Mouse (Mus musculus) lung, postnatal 0 days (tissue): ENCODE results near the gene Terf2. TPM values are rescaled to one million over a fixed set of nuclear protein-coding genes. Genes with fewer than 3 reads are reported as not detected.

Experiments
- ATAC-seq: fragments of 200-750 bp; cut with Nextera tagmentation; 2 replicates; pipeline ENCODE4 v1.8.0; 2017; ENCODE audit warnings: moderate library complexity
- DNase-seq: peaks from one replicate; pipeline ENCODE4 v3.0.0-alpha.2; 2016; ENCODE audit warnings: low spot score
- H3K27ac ChIP-seq: fragments of 300-500 bp; sonication (generic); 2 replicates; pipeline ENCODE4 v1.5.1; 2014; ENCODE audit warnings: antibody characterized with exemption, mild to moderate bottlenecking, low read length, mixed read lengths
- H3K27me3 ChIP-seq: fragments of 300-500 bp; sonication (generic); replicated peaks from 2 replicates; pipeline ENCODE4 v1.6.1; 2014; ENCODE audit warnings: low read length, mixed read lengths; ENCODE audit not compliant: insufficient read depth
- H3K36me3 ChIP-seq: fragments of 300-500 bp; sonication (generic); 2 replicates; pipeline ENCODE4 v1.6.1; 2014; ENCODE audit warnings: low read length, mixed read lengths; ENCODE audit not compliant: insufficient read depth
- H3K4me1 ChIP-seq: fragments of 300-500 bp; sonication (generic); 2 replicates; pipeline ENCODE4 v1.6.1; 2014; ENCODE audit warnings: antibody characterized with exemption, low read depth, low read length, mixed read lengths; ENCODE audit not compliant: insufficient read depth
- H3K4me2 ChIP-seq: fragments of 300-500 bp; sonication (generic); replicated peaks from 2 replicates; pipeline ENCODE4 v1.6.1; 2014; ENCODE audit warnings: low read depth, mild to moderate bottlenecking, low read length, moderate library complexity, mixed read lengths
- H3K4me3 ChIP-seq: fragments of 300-500 bp; sonication (generic); 2 replicates; pipeline ENCODE4 v1.5.1; 2014; ENCODE audit warnings: low read depth, low read length
- H3K9ac ChIP-seq: fragments of 300-500 bp; sonication (generic); replicated peaks from 2 replicates; pipeline ENCODE4 v1.6.1; 2014; ENCODE audit warnings: low read depth, mild to moderate bottlenecking
- H3K9me3 ChIP-seq: fragments of 300-500 bp; sonication (generic); 2 replicates; pipeline ENCODE4 v1.6.1; 2016; ENCODE audit warnings: low read length, mixed read lengths
- CTCF ChIP-seq: IDR thresholded peaks from 2 replicates; pipeline ENCODE4 v1.5.1; 2016; ENCODE audit warnings: antibody characterized with exemption, mild to moderate bottlenecking
- EP300 ChIP-seq: IDR thresholded peaks from 2 replicates; pipeline ENCODE4 v1.6.1; 2016; ENCODE audit warnings: antibody characterized with exemption, mild to moderate bottlenecking, control low read depth
- WGBS: fragments of 180-500 bp; shearing (Covaris S2); extraction: QIAGEN DNeasy Blood & Tissue Kit; methylation state at CpG from one replicate; pipeline ENCODE4 v1.1.7; 2014; 5-methylcytosine and 5-hydroxymethylcytosine counted together
- polyA plus RNA-seq: library from polyadenylated mRNA; unstranded; fragments of >200 nt; fragmentation: Nextera tagmentation; extraction: Ambion mirVana; gene quantifications from 2 replicates; pipeline ENCODE4 v1.2.1, GENCODE M21; 2015

The Terf2 gene
- polyA plus RNA-seq, 1 experiment from 2014 or later: 13.2 TPM

DNA sequence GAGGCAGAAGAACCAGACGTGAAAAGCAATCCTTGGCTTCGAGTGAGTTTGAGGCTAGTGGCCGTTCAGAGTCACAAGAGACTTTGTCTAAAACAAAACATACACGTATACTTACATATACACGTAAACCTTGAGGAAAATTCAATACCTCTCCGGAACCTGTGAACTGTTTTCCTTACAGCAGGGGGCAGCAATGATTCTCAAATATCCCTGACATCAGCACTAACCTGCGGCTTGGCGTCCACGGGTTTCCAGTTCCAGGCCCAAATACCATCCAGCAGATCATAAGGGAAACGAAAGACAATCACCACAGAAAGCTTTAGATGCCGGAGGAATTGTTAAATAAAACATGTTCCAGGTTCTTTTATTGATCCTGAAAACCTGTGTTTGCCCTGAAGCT lies 19.7 kb upstream of the Terf2 start:
- no peak for TF ChIP-seq EP300
- peak; percentile 83 for TF ChIP-seq CTCF
- peaks cover 3% of the 10 kb centered on the region; the same call in 1 of the 2 replicates for H3K4me1 ChIP-seq
- no peak overlapping the region for H3K4me3 ChIP-seq
- 6% methylated on average over 11 of the region's 11 CpGs for WGBS
- no peaks in the 10 kb centered on the region for H3K9me3 ChIP-seq
- ATAC-seq (peak; percentile 58), DNase-seq (peak; percentile 91)
- H3K36me3 ChIP-seq: no peaks in the 10 kb centered on the region
- no peaks in the 10 kb centered on the region for H3K27me3 ChIP-seq
- H3K9ac ChIP-seq: no peak overlapping the region
- H3K4me2 ChIP-seq: no peak overlapping the region
- 0 out of 2 replicates have a peak overlapping the region, but pooled peaks have one; percentile 47 for H3K27ac ChIP-seq

DNA sequence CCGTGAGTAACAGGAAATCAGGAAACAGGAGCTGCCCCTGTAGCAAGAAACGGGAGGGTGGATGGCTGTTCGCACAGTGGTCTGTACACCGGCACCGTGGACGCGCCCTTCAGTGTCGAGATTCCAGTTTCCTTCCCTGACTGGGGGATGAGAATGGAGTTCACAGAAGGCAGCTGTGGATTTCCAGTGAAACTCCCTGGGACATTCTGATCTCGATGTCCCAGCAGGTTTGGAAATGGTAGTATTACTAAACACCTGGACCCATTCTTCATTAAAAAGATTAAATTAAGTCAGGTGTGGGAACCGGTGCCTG lies 18.6 kb upstream of the Terf2 start:
- ATAC-seq: peak; percentile 6; the same call in 1 of the 2 replicates
- Histone ChIP-seq H3K9me3 (no peaks in the 10 kb centered on the region), H3K4me3 (no peak overlapping the region)

DNA sequence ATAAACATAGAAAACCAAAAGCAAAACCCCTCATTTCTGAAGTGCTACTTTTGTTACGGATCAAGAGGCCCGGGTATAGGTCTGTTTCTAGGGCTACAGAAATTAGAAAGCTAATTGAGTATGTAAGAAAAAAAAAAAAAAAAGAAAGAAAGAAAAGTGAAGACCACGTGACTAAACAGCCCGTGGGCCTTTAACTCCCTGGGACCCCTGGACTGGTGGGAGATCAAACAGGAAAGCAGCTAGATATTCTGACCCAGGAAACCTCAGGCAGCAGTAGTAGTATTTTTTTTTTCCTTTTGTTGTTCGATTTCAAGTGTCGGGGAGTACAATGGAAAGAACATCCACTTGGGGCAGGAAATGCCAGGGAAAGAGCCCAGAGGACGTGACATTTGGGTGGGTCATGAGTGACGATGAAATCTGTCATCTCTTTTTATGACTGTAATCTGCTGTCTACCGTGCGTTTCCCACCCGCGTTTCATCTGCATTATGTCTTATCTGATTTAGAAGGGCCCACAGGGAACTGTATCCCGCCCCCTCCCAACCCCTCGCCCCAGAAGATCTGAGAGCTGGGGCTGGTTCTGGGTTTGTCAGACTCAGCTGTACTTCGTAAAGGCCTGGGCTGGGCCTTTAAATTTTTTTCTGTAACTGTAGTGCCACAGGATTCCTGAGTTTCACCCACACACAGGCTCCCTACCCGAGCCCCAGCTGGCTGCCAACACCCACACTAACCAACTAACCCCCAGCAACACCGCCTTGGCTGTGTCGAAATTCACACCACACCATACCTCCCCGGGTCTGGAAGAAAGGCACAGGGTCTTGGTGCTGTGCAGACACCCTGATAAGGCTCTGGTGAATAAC lies 18.0 kb upstream of the Terf2 start:
- no peaks in the 10 kb centered on the region for H3K9me3 ChIP-seq
- peaks cover 3% of the 10 kb centered on the region; the same call in 1 of the 2 replicates for H3K4me1 ChIP-seq
- H3K27me3 ChIP-seq: no peaks in the 10 kb centered on the region
- H3K4me3 ChIP-seq: no peak overlapping the region
- peak overlapping the region; percentile 21; the same call in 1 of the 2 replicates for H3K4me2 ChIP-seq
- peak; percentile 55 for DNase-seq
- peak; percentile 29 for ATAC-seq
- 23% methylated on average over 19 of the region's 19 CpGs for WGBS
- no peaks in the 10 kb centered on the region for H3K36me3 ChIP-seq
- TF ChIP-seq EP300: no peak; the same call in 1 of the 2 replicates
- 0 out of 2 replicates have a peak, but pooled peaks have one; percentile 19 for TF ChIP-seq CTCF
- H3K27ac ChIP-seq: peak overlapping the region; percentile 74
- H3K9ac ChIP-seq: 0 out of 2 replicates have a peak overlapping the region, but pooled peaks have one; percentile 16

More for the DNA sequence above, 18.6 kb upstream of the Terf2 start:
- Histone ChIP-seq H3K4me1 (peaks cover 3% of the 10 kb centered on the region; the same call in 1 of the 2 replicates), H3K9ac (0 out of 2 replicates have a peak overlapping the region, but pooled peaks have one; percentile 16), H3K27me3 (no peaks in the 10 kb centered on the region), H3K36me3 (no peaks in the 10 kb centered on the region), H3K27ac (peak overlapping the region; percentile 74), H3K4me2 (peak overlapping the region; percentile 21; the same call in 1 of the 2 replicates)
- 46% methylated on average over 10 of the region's 10 CpGs for WGBS
- TF ChIP-seq CTCF (no peak), EP300 (no peak)
- no peak for DNase-seq

DNA sequence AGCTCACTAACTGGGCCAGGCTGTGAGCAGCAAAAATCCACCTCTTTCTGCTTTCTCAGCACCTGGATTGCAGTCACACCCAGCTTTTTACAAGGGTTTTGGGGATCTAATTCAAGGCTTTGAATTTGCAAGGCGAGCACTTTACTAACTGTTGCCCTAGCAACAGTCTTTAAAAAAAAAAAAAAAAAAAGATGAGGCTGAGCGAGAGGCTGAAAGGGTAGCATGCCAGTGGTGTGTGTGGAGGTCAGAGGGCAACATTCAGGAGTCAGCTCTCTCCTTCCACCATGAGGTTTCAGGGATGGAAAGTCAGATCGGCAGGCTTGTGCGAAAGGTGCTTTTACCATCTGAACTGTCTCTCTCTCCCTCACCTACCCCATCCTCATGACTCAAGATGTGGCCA lies 16.9 kb upstream of the Terf2 start:
- Histone ChIP-seq H3K27me3 (no peaks in the 10 kb centered on the region), H3K4me3 (no peak overlapping the region), H3K9ac (no peak overlapping the region), H3K27ac (no peak overlapping the region), H3K4me1 (peaks cover 3% of the 10 kb centered on the region; the same call in 1 of the 2 replicates), H3K4me2 (no peak overlapping the region), H3K36me3 (no peaks in the 10 kb centered on the region), H3K9me3 (no peaks in the 10 kb centered on the region)
- ATAC-seq: no peak
- no peak for TF ChIP-seq EP300
- TF ChIP-seq CTCF: no peak
- DNase-seq: no peak
- 64% methylated on average over 4 of the region's 4 CpGs for WGBS

DNA sequence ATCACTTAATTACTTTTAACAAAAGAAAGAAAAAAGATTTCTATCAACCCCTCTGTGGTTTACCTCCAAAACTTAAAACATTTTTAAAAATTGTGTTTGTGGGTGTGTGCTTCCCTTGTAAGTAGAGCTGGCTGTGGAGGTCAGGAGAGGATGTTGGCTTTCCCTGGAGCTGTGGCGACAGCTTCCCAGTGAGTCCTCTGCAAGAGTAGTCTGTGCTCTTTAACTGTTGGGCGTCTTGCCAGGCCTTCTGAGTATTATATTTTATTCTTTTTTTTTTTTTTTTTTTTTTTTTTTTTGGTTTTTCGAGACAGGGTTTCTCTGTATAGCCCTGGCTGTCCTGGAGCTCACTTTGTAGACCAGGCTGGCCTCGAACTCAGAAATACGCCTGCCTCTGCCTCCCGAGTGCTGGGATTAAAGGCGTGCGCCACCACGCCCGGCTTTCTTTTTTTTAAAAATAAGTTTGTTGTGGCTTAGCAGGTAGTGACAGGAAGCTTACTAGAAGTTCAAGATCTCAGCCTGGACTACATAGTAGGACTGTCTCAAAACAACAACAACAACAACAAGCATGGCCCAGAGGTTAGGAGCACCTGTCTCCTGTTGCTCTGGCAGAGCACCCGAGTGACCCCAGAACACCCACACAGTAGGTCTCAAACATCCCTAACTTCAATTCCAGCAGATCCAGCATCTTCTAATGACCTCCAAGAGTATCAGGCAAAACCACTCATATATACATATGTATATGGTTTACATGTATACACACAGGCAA lies 15.2 kb upstream of the Terf2 start:
- 69% methylated on average over 9 of the region's 11 CpGs for WGBS
- H3K9me3 ChIP-seq: no peaks in the 10 kb centered on the region
- no peak for TF ChIP-seq CTCF
- no peak for TF ChIP-seq EP300
- no peaks in the 10 kb centered on the region for H3K36me3 ChIP-seq
- H3K4me1 ChIP-seq: no peaks in the 10 kb centered on the region; the same call in 1 of the 2 replicates
- no peak overlapping the region for H3K27ac ChIP-seq
- no peak overlapping the region for H3K4me2 ChIP-seq
- ATAC-seq (no peak), DNase-seq (peak; percentile 58)
- H3K4me3 ChIP-seq: no peak overlapping the region
- no peak overlapping the region for H3K9ac ChIP-seq
- H3K27me3 ChIP-seq: no peaks in the 10 kb centered on the region
